Mouse (Mus musculus) ES-E14 (cell line): ENCODE results near the gene Ralgapa2. TPM values are rescaled to one million over a fixed set of nuclear protein-coding genes. Genes with fewer than 3 reads are reported as not detected.

Experiments
- DNase-seq: peaks from one replicate; pipeline ENCODE4 v3.0.0-alpha.2; 2013; ENCODE audit warnings: low read depth, low spot score
- H3K27ac ChIP-seq: 2 replicates; pipeline ENCODE4 v1.5.1; 2012; ENCODE audit warnings: low read depth, mild to moderate bottlenecking, low read length, moderate library complexity, mixed read lengths; ENCODE audit not compliant: poor library complexity, insufficient read depth, severe bottlenecking
- H3K36me3 ChIP-seq: 2 replicates; pipeline ENCODE4 v1.6.1; 2012; ENCODE audit warnings: mild to moderate bottlenecking, low read length, moderate library complexity, mixed read lengths; ENCODE audit not compliant: control insufficient read depth, poor library complexity, insufficient read depth, severe bottlenecking
- H3K4me1 ChIP-seq, 2 experiments: fragments of 150-350 bp in 1 of 2; sonication (generic) in 1 of 2; 2 replicates each; pipeline ENCODE4 v1.6.1; 2012; ENCODE audit warnings: low read length in 2 of 2, mild to moderate bottlenecking in 1 of 2, mixed read lengths in 1 of 2; ENCODE audit not compliant: control insufficient read depth in 2 of 2, insufficient read depth in 2 of 2, poor library complexity in 1 of 2
- H3K4me3 ChIP-seq, 2 experiments: fragments of 150-350 bp in 1 of 2; sonication (generic) in 1 of 2; 2 replicates each; pipeline ENCODE4 v1.5.1; 2012; ENCODE audit warnings: low read length in 2 of 2, low read depth in 1 of 2, mild to moderate bottlenecking in 1 of 2, mixed read lengths in 1 of 2; ENCODE audit not compliant: insufficient read depth in 1 of 2, poor library complexity in 1 of 2, severe bottlenecking in 1 of 2
- H3K9ac ChIP-seq: 2 replicates; pipeline ENCODE4 v1.6.1; 2012; ENCODE audit warnings: low read depth, mild to moderate bottlenecking, low read length, mixed read lengths; ENCODE audit not compliant: poor library complexity, insufficient read depth, severe bottlenecking
- H3K9me3 ChIP-seq: fragments of 150-350 bp; sonication (generic); 2 replicates; pipeline ENCODE4 v1.6.1; 2012; ENCODE audit warnings: low read depth, mild to moderate bottlenecking, low read length; ENCODE audit not compliant: control insufficient read depth, insufficient read depth
- CHD2 ChIP-seq: IDR thresholded peaks from 2 replicates; pipeline ENCODE4 v1.6.1; 2014; ENCODE audit warnings: mild to moderate bottlenecking, low read depth, low read length, inconsistent platforms
- HCFC1 ChIP-seq: IDR thresholded peaks from 2 replicates; pipeline ENCODE4 v1.6.1; 2012; ENCODE audit warnings: low read length, inconsistent platforms, borderline replicate concordance; ENCODE audit not compliant: insufficient read depth
- MAFK ChIP-seq: IDR thresholded peaks from 2 replicates; pipeline ENCODE4 v1.6.1; 2014; ENCODE audit warnings: mild to moderate bottlenecking, low read depth, low read length, inconsistent platforms; ENCODE audit not compliant: insufficient read depth
- ZC3H11A ChIP-seq: IDR thresholded peaks from 2 replicates; pipeline ENCODE4 v1.6.1; 2012; ENCODE audit warnings: low read depth, mild to moderate bottlenecking, inconsistent platforms, low read length, borderline replicate concordance
- ZNF384 ChIP-seq: IDR thresholded peaks from 2 replicates; pipeline ENCODE4 v1.6.1; 2012; ENCODE audit warnings: low read depth, low read length, inconsistent platforms
- in situ Hi-C, 2 experiments: fragments of 600-800 bp; cut with MboI; formaldehyde crosslinking; loops; one replicate each; pipeline ENCODE4 v1.15.1; 2025; ENCODE audit warnings: low sequenced_read_pairs in 2 of 2, inconsistent platforms in 1 of 2; ENCODE audit not compliant: unreplicated experiment in 2 of 2
- total RNA-seq: library from RNA; depleted of rRNA; stranded (reverse); fragments of 300-350 nt; gene quantifications from 2 replicates; pipeline ENCODE4 v1.2.3, GENCODE M21; 2012

Ralgapa2 gene
- total RNA-seq, 1 experiment = 23.0 TPM

- Histone ChIP-seq H3K4me3 (no peak overlapping the region), H3K9me3 (no peaks in the 10 kb centered on the region), H3K27ac (no peak overlapping the region), H3K36me3 (no peaks in the 10 kb centered on the region; the same call in 1 of the 2 replicates), H3K4me1 (no peaks in the 10 kb centered on the region), H3K9ac (no peak overlapping the region)
- DNase-seq = no peak
- TF ChIP-seq CHD2 (no peak), ZC3H11A (no peak)
- in situ Hi-C loops = no loop called here
Observed at GRCm38 (mm10) chr2:146488291-146488690, 23.9 kb downstream of the Ralgapa2 start.

- in situ Hi-C loops = no loop called here
- Histone ChIP-seq H3K27ac (no peak overlapping the region), H3K4me3 (no peak overlapping the region), H3K9me3 (no peaks in the 10 kb centered on the region), H3K9ac (no peak overlapping the region), H3K4me1 (no peaks in the 10 kb centered on the region), H3K36me3 (no peaks in the 10 kb centered on the region)
- DNase-seq = no peak
- no peak for TF ChIP-seq ZNF384
- TF ChIP-seq MAFK = no peak
- no peak for TF ChIP-seq ZC3H11A
- TF ChIP-seq CHD2 = no peak
- TF ChIP-seq HCFC1 = no peak
Observed at GRCm38 (mm10) chr2:146482859-146483258, 29.3 kb downstream of the Ralgapa2 start.

GRCm38 (mm10) chr2:146477491-146477890, 34.7 kb downstream of the Ralgapa2 start:
- Histone ChIP-seq H3K9ac (no peak overlapping the region), H3K4me3 (no peak overlapping the region), H3K4me1 (no peaks in the 10 kb centered on the region), H3K36me3 (no peaks in the 10 kb centered on the region), H3K9me3 (no peaks in the 10 kb centered on the region), H3K27ac (no peak overlapping the region)
- no peak for DNase-seq
- in situ Hi-C loops = no loop called here
- TF ChIP-seq MAFK = no peak
- TF ChIP-seq ZNF384 = no peak
- TF ChIP-seq CHD2 = no peak
- no peak for TF ChIP-seq HCFC1
- no peak for TF ChIP-seq ZC3H11A

DNA sequence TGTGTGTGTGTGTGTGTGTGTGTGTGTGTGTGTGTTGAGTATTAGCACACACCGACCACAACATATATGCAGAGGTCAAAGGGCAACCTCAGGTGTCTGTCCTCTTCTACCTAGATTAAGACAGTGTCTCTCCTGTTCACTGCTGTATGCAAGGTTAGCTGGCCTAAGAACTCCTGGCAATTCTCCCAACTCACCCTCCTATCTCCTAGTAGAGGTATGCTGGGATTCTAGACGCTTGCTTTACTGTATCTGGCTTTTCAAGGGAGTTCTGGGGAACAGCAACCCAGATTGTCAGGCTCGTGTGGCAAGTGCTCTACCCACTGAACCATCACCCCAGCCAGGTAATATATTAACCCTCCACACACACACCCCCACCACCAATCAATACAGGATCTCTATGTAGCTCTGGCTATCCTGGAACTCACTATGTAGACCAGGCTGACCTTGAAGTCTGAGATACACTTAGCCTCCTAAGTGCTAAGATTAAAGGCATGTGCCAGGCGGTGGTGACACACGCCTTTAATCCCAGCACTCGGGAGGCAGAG, 35.6 kb downstream of the Ralgapa2 start:
- no peak for DNase-seq
- in situ Hi-C loops = no loop called here
- Histone ChIP-seq H3K4me1 (no peaks in the 10 kb centered on the region), H3K36me3 (no peaks in the 10 kb centered on the region), H3K27ac (no peak overlapping the region), H3K4me3 (no peak overlapping the region), H3K9ac (no peak overlapping the region), H3K9me3 (no peaks in the 10 kb centered on the region)
- no peak for TF ChIP-seq HCFC1
- no peak for TF ChIP-seq MAFK
- TF ChIP-seq CHD2 = no peak
- TF ChIP-seq ZNF384 = no peak
- TF ChIP-seq ZC3H11A = no peak

- Histone ChIP-seq H3K36me3 (no peaks in the 10 kb centered on the region), H3K4me3 (no peak overlapping the region), H3K4me1 (no peaks in the 10 kb centered on the region; a peak in 1 of 4 replicates), H3K9me3 (no peaks in the 10 kb centered on the region), H3K27ac (no peak overlapping the region), H3K9ac (no peak overlapping the region)
- TF ChIP-seq ZC3H11A (no peak), CHD2 (no peak), MAFK (no peak), ZNF384 (no peak), HCFC1 (no peak)
- in situ Hi-C loops = no loop called here
- no peak for DNase-seq
Observed at GRCm38 (mm10) chr2:146476001-146476400, 36.1 kb downstream of the Ralgapa2 start.
